Mouse (Mus musculus) frontal cortex, adult 2 months (tissue): ENCODE data around the gene Epb42. TPM values are rescaled to one million over a fixed set of nuclear protein-coding genes. Genes with fewer than 3 reads are reported as not detected.
"Not testable (repeated sequence)": the region's sequence is repeated elsewhere in the genome, so short reads cannot be mapped to it uniquely, and the experiment has no call there.

Source experiments
- DNase-seq, 2 experiments: peaks; one replicate each; pipeline ENCODE4 v3.0.0; 2022; ENCODE audit warnings: low spot score in 1 of 2; ENCODE audit errors: extremely low spot score in 1 of 2
- polyA plus RNA-seq: library from polyadenylated mRNA; depleted of rRNA; stranded (reverse); fragments of >200 nt; gene quantifications from 2 replicates; pipeline ENCODE4 v1.2.3, GENCODE M21; 2012

Gene Epb42
- polyA plus RNA-seq, 1 experiment, result not detected

DNA sequence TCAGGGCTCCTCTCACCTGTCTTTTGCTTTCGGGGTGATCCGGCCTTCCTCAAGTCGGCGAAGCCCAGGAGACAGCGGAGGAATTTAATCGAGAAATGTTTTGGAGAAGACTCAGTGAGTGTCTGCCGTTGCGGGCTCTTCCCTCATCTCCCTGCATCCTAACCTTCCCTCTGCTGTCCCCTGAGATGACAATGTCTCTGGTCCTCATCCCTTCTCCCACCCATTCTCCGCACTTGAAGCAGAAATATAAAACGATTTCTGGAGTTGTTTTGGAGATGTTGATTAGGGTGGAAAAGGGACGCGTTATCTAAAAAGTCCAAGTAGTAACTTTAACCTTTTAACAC, 28.2 kb downstream of the Epb42 start:
- no peak for DNase-seq

DNA sequence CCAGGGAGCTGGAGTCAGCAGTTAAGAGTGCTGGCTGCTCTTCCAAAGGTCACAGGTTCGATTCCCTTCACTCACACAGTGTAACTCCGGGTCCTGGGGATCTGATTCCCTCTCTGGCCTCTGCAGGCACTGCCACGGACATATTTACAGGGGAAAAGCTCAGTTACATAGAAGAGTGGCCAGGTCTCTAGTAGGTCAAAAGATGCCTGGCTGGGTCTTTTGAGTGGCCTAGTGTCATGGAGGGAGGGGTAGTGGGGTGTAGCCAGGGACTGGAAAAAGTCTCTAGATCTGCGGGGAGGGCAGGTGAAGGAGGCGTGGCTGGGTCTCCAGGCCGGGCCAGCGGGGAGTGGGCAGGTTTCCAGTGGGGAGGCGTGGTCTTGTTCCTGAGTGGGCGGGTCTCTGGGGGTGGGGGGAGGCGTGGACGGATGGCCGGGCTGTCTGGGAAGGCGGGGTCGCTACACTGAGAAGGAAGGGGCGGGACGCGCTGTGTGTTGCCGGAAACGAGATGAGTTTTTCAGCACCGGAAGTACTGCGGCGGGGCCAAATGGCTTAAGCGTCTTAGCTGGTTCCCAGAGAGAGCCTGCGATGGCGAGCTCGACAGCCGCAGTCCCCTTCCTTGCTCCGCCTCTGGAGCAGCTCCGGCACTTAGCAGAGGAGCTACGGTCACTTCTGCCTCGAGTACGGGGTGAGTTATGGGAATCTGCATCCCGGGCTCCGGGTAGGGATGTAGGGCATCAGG, 28.8 kb downstream of the Epb42 start, which contains the start of gene Ccndbp1:
TSS of gene Ccndbp1 (plus strand) at position 479 of the 739 bp plus-strand sequence.
- DNase-seq, result peak; percentile 72 to 89

DNA sequence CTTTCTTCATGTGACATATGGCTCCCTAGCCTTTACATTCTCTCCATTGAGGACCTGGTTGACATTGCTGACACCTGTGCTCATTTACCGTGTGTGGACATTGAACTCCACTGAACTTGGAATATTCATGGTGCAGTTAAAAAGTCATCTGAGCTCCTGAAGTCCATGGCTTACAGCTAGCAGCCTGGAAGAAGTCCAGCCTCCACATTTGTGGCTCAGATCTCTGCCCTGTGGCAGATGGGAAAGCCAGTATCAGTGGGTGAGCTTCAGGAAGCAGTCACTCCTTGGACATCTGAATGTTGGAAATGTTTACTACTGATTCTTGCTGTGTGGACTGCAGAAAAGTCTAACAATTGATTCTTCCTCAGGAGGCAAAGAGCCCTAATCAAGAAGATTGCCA, 29.9 kb downstream of the Epb42 start:
- DNase-seq, result no peak

DNA sequence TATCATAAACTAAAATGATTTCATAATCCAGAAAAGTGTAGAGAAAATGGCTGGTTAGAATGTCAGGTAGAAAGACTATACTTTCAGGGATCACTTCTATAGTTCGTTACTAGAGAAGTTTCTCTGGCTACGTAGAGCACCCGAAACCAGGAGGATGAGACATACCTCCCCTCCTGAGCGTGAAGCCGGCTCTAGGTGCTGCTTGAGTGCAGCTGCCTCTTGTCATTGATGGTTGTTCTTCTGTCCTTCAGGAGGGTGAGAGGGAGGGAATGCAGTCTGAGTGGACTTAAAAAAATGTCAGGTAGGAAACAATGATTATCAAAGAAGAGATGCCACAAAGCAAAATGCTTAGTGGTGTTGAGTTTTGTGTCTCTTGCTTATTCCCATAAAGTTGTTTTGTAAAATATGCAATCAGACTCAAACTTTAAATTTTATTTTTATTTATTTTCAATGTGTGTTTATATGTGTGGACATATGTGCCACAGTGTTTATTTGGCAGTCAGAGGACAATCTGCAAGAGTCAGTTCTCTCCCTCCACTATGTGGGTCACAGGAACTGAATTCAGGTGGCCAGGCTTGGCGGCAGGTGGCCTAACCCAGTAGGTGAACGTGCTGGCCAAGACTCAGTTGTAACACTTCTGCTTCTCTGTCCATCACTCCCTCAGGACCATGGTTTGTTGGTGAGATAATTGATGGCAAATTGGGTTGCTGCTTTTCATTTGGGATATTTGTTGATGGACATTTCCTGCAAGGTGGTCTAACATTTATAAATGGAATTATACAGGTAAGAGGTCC, 32.7 kb downstream of the Epb42 start:
- no peak for DNase-seq

DNA sequence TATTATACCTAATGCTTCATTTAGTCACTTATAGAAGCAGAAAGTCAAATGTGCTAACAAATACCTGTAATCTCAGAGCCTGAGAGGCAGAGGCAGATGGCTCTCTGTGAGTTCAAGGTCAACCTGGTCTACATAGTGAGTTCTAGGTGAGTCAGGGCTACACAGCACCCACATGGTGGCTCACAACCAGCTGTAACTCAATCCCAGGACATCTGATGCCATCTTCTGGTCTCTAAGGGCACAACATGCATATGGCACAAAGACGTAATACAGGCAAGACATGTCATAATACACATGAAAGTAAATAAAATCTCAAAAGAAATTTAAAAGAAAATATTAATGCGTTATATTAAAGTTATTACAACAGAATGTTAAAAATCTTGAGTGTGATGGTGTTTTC, 33.3 kb downstream of the Epb42 start:
- peak in 1 of 2 experiments; percentile 9 for DNase-seq

DNA sequence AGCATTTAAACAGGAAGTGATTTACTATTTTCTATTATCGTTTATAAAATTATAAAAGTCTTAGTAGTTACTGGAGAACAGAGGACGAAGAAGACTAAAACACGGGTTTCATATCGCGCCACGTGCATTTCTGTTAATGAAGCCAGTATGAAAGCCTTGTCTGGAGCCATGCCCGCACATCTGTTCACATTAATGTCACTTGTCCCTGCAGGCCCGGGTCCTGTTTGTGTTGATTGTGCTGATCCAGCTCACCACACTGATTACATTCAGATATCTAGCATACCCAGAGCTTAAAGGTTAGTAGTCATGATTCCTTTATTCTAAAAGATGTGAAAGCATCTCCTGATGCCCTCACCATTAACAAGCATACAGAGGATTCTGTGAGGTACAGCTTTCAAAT, 38.0 kb downstream of the Epb42 start:
- no peak for DNase-seq

DNA sequence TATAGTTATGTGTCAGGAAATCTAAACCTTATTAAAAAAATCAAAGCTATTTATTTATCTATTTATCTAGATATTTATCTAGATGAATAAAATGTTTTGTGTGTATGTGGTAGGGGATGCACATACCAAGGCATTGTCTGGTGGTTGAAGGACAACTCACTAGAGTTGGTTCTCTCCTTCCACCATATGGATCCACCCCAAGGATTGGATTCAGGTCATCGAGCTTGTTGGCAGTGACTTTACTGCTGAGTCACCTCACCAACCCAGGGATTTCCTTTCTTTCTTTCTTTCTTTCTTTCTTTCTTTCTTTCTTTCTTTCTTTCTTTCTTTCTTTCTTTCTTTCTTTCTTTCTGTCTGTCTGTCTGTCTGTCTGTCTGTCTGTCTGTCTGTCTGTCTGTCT, 40.3 kb downstream of the Epb42 start:
- not testable (repeated sequence) for DNase-seq

DNA sequence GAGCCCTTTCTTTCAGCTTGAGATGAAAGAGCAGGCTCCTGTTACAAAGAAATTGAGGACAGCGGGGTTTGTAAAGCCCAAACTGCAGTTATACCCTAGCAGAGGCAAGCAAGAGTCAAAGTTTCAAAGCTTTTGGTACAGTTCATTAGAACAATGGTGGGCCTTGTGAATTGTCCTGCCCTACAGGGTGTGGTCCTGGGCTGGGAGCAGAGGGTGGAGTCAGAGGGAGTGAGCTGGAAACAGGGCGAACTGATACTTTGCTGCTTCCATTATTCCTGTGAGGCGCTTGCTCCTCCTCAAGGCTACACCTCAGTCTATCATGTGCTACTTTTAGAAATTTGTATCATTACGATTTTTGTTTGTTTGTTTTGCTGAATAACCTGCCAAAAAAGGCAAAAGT, 45.7 kb downstream of the Epb42 start:
- no peak for DNase-seq

DNA sequence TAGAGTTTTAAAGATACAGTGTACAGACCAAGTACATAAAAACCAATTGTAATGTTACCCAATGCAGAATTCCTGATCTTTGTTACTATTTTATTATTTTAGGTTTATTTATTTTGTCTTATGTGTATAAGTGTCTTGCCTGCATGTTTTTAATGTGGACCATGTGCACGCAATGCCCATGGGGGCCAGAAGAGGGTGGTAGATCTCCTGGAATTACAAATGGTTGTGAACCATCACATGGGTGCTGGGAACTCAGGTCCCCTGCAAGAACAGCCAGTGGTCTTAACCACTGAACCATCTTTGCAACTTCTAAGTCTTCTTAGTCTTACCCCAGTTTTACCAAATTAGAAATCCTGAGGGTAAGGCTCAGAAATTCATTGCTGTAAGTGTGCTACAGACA, 51.6 kb downstream of the Epb42 start:
- DNase-seq, result no peak

DNA sequence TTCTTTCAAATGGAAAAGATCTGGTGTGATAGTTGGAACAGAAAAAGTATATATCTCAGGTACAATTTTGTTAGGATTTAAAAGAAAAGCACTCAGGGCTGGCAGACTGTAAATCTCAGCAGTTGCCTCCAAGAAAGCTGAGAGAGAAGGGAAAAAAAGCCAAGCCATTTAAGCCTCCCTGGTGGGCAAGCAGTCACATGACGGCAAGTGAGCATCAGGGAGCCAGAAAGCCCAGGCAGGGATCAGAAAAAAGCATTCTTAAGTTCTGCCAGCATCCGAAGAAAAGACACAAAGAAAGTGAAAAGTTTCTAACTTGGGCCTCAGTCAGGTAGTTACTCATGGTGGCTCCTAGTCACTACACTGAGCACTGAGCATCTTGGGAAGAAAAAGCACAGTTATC, 53.3 kb downstream of the Epb42 start:
- no peak for DNase-seq

DNA sequence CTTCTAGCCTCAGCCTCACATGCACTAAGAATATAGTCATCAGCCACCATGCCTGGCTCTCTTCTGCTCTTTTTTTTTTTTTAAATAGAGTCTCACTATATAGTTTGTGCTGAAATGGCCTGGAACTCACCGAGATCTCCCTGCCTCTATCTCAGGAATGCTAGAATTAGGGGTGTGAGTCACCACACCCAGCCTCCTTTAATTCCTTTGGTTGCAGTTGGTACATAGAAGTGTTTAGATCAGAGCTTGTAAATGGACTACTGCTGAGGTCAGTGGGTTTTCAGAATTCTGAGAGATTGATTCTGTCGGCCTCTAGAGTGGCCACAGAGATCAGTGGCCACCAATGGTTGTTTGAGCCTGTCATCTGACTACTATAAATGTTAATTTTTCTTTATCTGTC, 56.0 kb downstream of the Epb42 start:
- DNase-seq, result no peak

DNA sequence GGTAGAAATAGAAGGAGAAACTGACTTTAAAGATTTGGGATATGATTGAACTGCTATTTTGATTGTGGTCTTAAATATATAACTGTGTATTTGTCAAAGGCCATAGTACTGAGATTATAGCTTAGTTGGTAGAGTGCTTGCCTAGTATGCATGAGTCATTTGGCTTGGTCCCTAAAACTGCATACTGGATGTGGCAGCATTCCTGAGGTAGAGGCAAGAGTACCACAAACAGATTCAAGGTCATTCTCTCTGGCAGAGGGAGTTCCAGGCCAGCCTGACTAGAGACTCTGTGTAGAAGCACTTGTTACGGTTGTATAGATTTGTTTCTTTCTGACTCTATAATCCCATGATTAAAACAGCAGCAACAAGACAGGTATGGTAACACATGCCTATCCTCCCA, 57.1 kb downstream of the Epb42 start:
- no peak for DNase-seq

DNA sequence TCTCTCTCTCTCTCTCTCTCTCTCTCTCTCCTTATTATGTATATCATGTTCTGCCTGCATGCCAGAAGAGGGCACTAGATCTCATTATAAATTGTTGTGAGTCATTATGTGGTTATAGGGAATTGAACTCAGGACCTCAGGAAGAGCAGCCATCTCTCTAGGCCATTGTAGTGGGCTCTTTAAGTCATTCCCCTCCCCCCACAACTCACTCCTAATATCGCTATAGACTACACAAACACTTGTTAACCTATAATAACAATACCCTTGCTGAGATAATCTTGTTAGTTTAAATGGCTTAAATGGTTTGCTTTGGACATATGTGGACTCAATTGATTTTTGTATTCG, 58.2 kb downstream of the Epb42 start:
- no peak for DNase-seq

DNA sequence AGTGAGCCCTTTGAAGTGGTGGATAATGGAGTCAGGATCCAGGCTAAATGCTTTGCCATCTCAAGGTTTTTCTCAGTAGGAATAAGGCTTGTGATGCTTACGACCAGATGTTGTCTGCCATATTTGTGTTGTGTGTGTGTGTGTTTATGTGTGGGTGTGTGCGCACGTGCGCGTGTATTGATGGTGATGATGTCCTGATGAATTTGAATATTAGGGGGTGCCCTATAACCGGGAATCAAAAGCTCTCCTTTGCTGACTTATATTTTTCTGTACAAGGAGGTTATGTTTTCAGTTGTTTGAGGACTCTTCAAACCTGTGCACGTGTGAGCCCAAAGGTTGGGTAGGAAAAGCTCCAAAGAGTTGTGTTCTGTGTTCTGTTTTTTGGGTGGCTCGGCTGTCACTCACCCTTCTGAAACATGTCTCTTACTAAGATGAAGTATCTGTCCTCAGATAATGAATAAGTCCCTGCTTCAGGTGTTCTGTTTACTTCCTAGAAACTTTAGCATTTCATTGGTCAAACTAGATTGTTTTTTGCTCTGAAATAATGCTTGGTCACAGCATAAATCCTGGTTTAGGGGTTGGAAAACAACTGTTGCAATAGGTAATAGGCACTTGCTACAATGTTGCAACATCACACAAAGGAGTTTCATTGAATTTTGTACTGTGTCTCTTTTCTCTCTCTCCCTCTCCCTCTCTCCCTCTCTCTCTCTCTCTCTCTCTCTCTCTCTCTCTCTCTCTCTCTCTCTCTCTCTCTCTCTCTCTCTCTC, 58.8 kb downstream of the Epb42 start:
- DNase-seq, result no peak

DNA sequence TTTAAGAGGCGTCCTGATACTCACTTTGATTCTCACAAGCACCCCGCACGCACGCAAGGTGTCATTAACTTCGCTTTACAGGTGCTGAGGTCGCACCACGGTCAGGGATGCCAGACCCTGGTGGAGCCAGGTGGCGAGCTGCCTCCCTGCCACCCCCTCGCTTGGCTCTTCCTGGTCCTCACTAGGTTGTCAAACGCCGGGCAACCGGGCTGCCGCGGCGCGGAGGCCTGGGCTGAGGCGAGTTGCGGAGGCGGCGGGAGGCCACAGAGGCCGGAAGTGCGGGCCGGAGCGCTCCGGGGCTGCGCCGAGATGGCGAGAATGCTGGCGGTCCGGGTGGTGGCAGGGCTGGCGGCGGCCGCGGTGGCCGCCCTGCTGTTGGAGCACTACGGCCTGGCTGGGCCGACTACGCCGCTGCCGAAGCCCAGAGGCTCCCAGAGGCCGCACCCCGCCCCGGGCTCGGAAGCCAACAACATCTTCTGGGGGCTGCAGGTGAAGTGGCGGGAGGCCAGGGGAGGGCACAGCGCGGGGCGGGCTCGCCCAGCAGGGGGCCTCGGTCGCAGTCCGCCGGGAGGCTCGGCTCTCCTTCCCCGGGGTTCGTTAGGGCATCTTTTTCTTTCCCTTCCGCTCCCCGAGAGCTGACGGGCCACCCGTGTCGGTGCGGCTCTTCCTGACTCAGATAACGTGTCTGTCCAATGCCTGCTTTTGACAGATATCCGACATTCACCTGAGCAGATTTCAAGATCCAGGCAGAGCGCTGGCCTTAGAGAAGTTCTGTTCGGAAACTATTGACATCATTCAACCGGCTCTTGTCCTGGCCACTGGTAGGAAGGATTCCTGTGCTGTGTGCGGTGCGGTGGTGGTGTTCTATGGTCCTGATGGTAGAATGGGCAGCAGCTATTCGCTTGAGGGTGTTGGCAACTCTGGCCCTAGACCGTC, 59.6 kb downstream of the Epb42 start, which contains the start of gene Tmem62:
TSS of gene Tmem62 (plus strand) at position 28 of the 936 bp plus-strand sequence.
- DNase-seq, result peak in 1 of 2 experiments; percentile 60

DNA sequence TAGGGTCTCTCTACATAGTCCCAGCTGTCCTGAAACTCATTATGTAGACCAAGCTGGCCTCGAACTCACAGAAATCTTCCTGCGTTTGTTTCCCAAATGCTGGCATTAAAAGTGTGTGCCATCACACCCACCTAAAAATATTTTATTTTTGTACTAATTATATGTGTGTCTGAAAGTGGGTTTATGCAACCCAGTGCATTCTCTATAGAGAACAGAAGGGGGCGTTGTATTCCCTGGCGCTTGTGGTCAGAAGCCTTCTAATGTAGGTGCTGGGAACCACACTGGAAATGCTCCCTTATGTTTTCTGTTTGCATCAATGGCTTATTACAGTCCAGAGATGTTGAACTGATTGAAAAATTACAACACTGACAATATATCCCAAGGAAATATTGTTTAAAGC, 60.6 kb downstream of the Epb42 start:
- DNase-seq, result no peak

DNA sequence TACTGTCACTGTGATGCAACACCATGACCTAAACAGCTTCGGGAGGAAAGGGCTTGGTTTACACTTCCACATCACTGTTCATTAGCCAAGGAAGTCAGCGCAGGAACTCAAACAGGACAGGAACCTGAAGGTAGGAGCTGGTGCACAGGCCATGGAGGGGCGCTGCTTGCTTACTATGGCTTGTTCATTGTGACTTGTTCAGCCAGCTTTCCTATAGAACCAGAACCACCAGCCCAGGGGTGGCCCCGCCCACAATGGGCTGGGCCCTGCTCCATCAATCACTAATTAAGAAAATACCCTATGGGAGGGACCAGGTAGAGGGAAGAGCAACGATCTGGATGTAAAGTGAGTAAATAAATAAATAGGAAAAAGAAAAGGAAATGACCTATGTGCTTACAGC, 63.9 kb downstream of the Epb42 start:
- no peak for DNase-seq

DNA sequence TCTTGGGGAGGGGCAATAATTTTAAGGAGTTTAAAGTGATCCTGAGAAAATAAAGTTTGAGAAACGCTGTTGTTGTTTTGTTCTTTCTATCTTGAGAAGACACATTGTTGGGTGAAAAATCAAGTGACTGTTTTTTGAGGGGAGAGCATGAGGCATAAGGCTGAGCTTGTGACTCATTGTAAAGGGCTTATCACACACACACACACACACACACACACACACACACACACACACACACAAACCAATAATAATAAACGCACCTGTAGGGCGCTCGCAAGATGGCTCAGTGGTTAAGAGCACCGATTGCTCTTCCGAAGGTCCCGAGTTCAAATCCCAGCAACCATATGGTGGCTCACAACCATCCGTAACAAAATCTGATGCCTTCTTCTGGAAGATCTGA, 64.6 kb downstream of the Epb42 start:
- DNase-seq, result not testable (repeated sequence)

DNA sequence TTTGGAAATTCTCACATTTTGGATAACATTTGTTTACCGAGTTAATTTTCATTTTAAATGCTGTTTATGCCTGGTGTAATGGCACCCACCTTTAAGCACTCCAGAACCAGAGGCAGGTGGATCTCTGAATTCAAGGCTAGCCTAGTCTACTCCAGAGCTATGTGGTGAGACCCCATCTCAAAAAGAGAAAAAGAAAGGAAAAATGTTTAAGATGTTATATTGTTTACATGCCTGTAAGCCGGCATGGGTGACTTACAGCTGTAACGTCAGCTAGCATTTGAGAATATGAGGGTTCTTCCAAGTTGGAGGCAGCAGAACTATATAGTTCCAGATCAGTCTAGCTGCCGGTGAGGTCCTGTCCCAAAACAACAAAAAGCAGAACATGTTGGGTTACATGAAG, 65.1 kb downstream of the Epb42 start:
- DNase-seq, result no peak

DNA sequence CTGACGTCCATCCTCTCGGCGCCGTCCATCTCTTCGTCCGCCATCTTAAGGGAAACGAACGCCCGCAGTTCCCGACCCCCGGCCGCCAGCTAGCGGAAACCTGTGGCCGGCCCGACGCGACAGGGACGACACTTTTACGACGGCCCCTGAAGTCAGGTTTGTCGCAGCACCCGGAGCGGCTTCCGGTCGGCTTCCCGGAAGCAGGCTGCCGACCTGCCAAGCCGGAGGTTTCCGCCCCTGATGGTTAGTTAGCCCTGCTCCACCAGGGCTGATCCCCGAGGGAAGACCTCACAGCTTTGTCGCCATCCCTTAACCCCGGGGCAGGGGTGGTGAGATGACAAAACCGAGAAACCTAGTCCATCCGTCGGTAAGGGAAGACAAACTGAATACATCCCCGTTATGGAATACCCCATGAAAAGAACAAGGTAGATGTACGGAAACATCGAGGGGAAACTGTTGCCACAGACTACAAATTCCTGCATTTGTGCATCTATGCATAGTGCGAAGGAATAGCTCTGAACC, 66.3 kb downstream of the Epb42 start, which contains the start of gene Ubr1:
TSS of gene Ubr1 (minus strand) at position 157 of the 522 bp plus-strand sequence.
- peak; percentile 75 to 87 for DNase-seq
